Mouse (Mus musculus) heart, embryonic 16.5 days (tissue): Measurements from ENCODE around the gene Mrpl9. TPM values are rescaled to one million over a fixed set of nuclear protein-coding genes. Genes with fewer than 3 reads are reported as not detected.

ENCODE experiments used
- ATAC-seq: fragments of 200-750 bp; cut with Nextera tagmentation; replicated peaks from 2 replicates; pipeline ENCODE4 v1.8.0; 2017; ENCODE audit warnings: moderate number of reproducible peaks; ENCODE audit not compliant: insufficient read depth, low FRiP score; ENCODE audit errors: extremely low read depth
- H3K27ac ChIP-seq: fragments of 300-500 bp; sonication (generic); 2 replicates; pipeline ENCODE4 v1.5.1; 2014; ENCODE audit warnings: mild to moderate bottlenecking, low read length, control low read depth, moderate library complexity
- H3K27me3 ChIP-seq: fragments of 300-500 bp; sonication (generic); 2 replicates; pipeline ENCODE4 v1.6.1; 2014; ENCODE audit warnings: low read length, mixed read lengths; ENCODE audit not compliant: control insufficient read depth, insufficient read depth
- H3K36me3 ChIP-seq: fragments of 300-500 bp; sonication (generic); 2 replicates; pipeline ENCODE4 v1.6.1; 2014; ENCODE audit not compliant: control insufficient read depth, insufficient read depth
- H3K4me1 ChIP-seq: fragments of 300-500 bp; sonication (generic); 2 replicates; pipeline ENCODE4 v1.6.1; 2014; ENCODE audit warnings: low read length, mixed read lengths; ENCODE audit not compliant: control insufficient read depth, insufficient read depth
- H3K4me2 ChIP-seq: fragments of 300-500 bp; sonication (generic); 2 replicates; pipeline ENCODE4 v1.6.1; 2014; ENCODE audit warnings: low read depth, mild to moderate bottlenecking, control low read depth, low read length
- H3K4me3 ChIP-seq: fragments of 300-500 bp; sonication (generic); 2 replicates; pipeline ENCODE4 v1.5.1; 2014; ENCODE audit warnings: mild to moderate bottlenecking, control low read depth, low read length
- H3K9ac ChIP-seq: fragments of 300-500 bp; sonication (generic); 2 replicates; pipeline ENCODE4 v1.6.1; 2014; ENCODE audit warnings: low read length, control low read depth
- H3K9me3 ChIP-seq: fragments of 300-500 bp; sonication (generic); replicated peaks from 2 replicates; pipeline ENCODE4 v1.6.1; 2016; ENCODE audit warnings: low read length; ENCODE audit not compliant: control insufficient read depth
- WGBS: fragments of 180-500 bp; shearing (Covaris S2); extraction: QIAGEN DNeasy Blood & Tissue Kit; methylation state at CpG from one replicate; pipeline ENCODE4 v1.1.7; 2014; 5-methylcytosine and 5-hydroxymethylcytosine counted together
- polyA plus RNA-seq: library from polyadenylated mRNA; unstranded; fragments of >200 nt; fragmentation: Nextera tagmentation; extraction: Ambion mirVana; gene quantifications from 2 replicates; pipeline ENCODE4 v1.2.1, GENCODE M21; 2015

Gene Mrpl9
- polyA plus RNA-seq, 1 experiment from 2014 or later, result 71.6 TPM

- Histone ChIP-seq H3K9me3 (no peaks in the 10 kb centered on the region), H3K27ac (no peak overlapping the region), H3K4me3 (no peak overlapping the region), H3K36me3 (no peaks in the 10 kb centered on the region), H3K9ac (no peak overlapping the region), H3K27me3 (peaks cover 31% of the 10 kb centered on the region), H3K4me2 (no peak overlapping the region), H3K4me1 (peaks cover 10% of the 10 kb centered on the region; the same call in 1 of the 2 replicates)
- 71% methylated on average over 17 of the region's 17 CpGs for WGBS
- ATAC-seq, result no peak; the same call in 1 of the 2 replicates
Observed at GRCm38 (mm10) chr3:94482764-94483385, 39.8 kb downstream of the Mrpl9 start.

- no peak for ATAC-seq
- no peak overlapping the region for H3K27ac ChIP-seq
- 28% methylated on average over 20 of the region's 20 CpGs for WGBS
- H3K4me3 ChIP-seq, result no peak overlapping the region
- H3K9ac ChIP-seq, result no peak overlapping the region
- H3K9me3 ChIP-seq, result no peaks in the 10 kb centered on the region
- peaks cover 22% of the 10 kb centered on the region for H3K27me3 ChIP-seq
- H3K36me3 ChIP-seq, result no peaks in the 10 kb centered on the region
- no peak overlapping the region for H3K4me2 ChIP-seq
- H3K4me1 ChIP-seq, result peaks cover 10% of the 10 kb centered on the region; the same call in 1 of the 2 replicates
Observed at GRCm38 (mm10) chr3:94483790-94484439, 40.8 kb downstream of the Mrpl9 start.

GRCm38 (mm10) chr3:94485922-94486321 is 42.8 kb downstream of the Mrpl9 start:
- Histone ChIP-seq H3K27me3 (peaks cover 3% of the 10 kb centered on the region), H3K4me1 (peaks cover 10% of the 10 kb centered on the region; the same call in 1 of the 2 replicates), H3K4me3 (no peak overlapping the region), H3K9ac (no peak overlapping the region), H3K36me3 (no peaks in the 10 kb centered on the region), H3K4me2 (no peak overlapping the region), H3K9me3 (no peaks in the 10 kb centered on the region), H3K27ac (no peak overlapping the region)
- WGBS, result 68% methylated on average over 7 of the region's 7 CpGs
- no peak for ATAC-seq

GRCm38 (mm10) chr3:94487581-94487980 is 44.5 kb downstream of the Mrpl9 start:
- Histone ChIP-seq H3K4me3 (no peak overlapping the region), H3K4me1 (peaks cover 5% of the 10 kb centered on the region; the same call in 1 of the 2 replicates), H3K36me3 (no peaks in the 10 kb centered on the region), H3K27ac (no peak overlapping the region), H3K9me3 (no peaks in the 10 kb centered on the region), H3K4me2 (no peak overlapping the region), H3K9ac (no peak overlapping the region), H3K27me3 (no peaks in the 10 kb centered on the region)
- ATAC-seq, result 0 out of 2 replicates have a peak, but pooled peaks have one; percentile 16
- WGBS, result 51% methylated on average over 6 of the region's 6 CpGs

GRCm38 (mm10) chr3:94497162-94497561 is 54.0 kb downstream of the Mrpl9 start:
- no peak overlapping the region for H3K27ac ChIP-seq
- ATAC-seq, result no peak
- WGBS, result 78% methylated on average over 4 of the region's 4 CpGs
- no peak overlapping the region for H3K4me3 ChIP-seq
- no peak overlapping the region for H3K9ac ChIP-seq
- no peaks in the 10 kb centered on the region for H3K4me1 ChIP-seq
- H3K4me2 ChIP-seq, result no peak overlapping the region
- no peaks in the 10 kb centered on the region for H3K9me3 ChIP-seq
- no peaks in the 10 kb centered on the region for H3K27me3 ChIP-seq
- peaks cover 17% of the 10 kb centered on the region for H3K36me3 ChIP-seq

Other genes with a start within 250 kb of the Mrpl9 start
- gene Gm5286, start 246.6 kb upstream of the Mrpl9 start, polyA plus RNA-seq, result not detected in 2 replicates
- not detected in 2 replicates for gene Gm4778, start 179.3 kb upstream of the Mrpl9 start, polyA plus RNA-seq
- 12.4 and 13.0 TPM in 2 replicates for gene Them4, start 133.2 kb upstream of the Mrpl9 start, polyA plus RNA-seq
- gene Them5, start 101.2 kb upstream of the Mrpl9 start, polyA plus RNA-seq, result 0.14 TPM in 1 of 2 replicates, not detected in the other
- 0.22 and 0.54 TPM in 2 replicates for gene C2cd4d, start 80.9 kb upstream of the Mrpl9 start, polyA plus RNA-seq
- gene Rorc, start 70.5 kb upstream of the Mrpl9 start, polyA plus RNA-seq, result 10.1 and 15.1 TPM in 2 replicates
- gene Lingo4, start 44.8 kb upstream of the Mrpl9 start, polyA plus RNA-seq, result 0.27 and 0.46 TPM in 2 replicates
- 10.1 and 12.2 TPM in 2 replicates for gene Tdrkh, start 30.0 kb upstream of the Mrpl9 start, polyA plus RNA-seq
- 0.49 and 0.72 TPM in 2 replicates for gene Oaz3, start 597 bp downstream of the Mrpl9 start, polyA plus RNA-seq
- 1.7 and 1.8 TPM in 2 replicates for gene Celf3, start 35.0 kb downstream of the Mrpl9 start, polyA plus RNA-seq
- gene Riiad1, start 37.0 kb downstream of the Mrpl9 start, polyA plus RNA-seq, result 4.7 and 5.0 TPM in 2 replicates
- gene Snx27, start 139.4 kb downstream of the Mrpl9 start, polyA plus RNA-seq, result 30.5 and 31.2 TPM in 2 replicates
- gene Gm10972, start 199.8 kb downstream of the Mrpl9 start, polyA plus RNA-seq, result not detected in 2 replicates
- gene Tuft1, start 215.6 kb downstream of the Mrpl9 start, polyA plus RNA-seq, result 6.4 and 7.0 TPM in 2 replicates